Mouse (Mus musculus): ENCODE data around the gene Uqcr11. TPM values are rescaled to one million over a fixed set of nuclear protein-coding genes. Genes with fewer than 3 reads are reported as not detected.
A peak's percentile ranks its signal among the peaks of the same experiment; 100 is the strongest.

Gene Uqcr11
- total and polyA plus RNA-seq, 2 experiments from 2014 or later: 391 to 981 TPM

GRCm38 (mm10) chr10:80400704-80401161 is 5.9 kb downstream of the Uqcr11 start:
- Histone ChIP-seq H3K27ac (peak overlapping the region; percentile 99), H3K4me3 (ENCODE audit: low read length) (no peak overlapping the region), H3K4me2 (ENCODE audit: low read depth, low read length) (0 out of 2 replicates have a peak overlapping the region, but pooled peaks have one; percentile 66), H3K9ac (replicated peaks; ENCODE audit: low read length) (no peak overlapping the region), H3K36me3 (ENCODE audit: insufficient read depth, low read length) (peaks cover 6% of the 10 kb centered on the region; the same call in 1 of the 2 replicates), H3K9me3 (ENCODE audit: low read length) (no peaks in the 10 kb centered on the region), H3K27me3 (ENCODE audit: insufficient read depth, low read length) (no peaks in the 10 kb centered on the region), H3K4me1 (ENCODE audit: insufficient read depth, low read length) (peaks cover 18% of the 10 kb centered on the region)
- no peak for DNase-seq (ENCODE audit: low spot score)
- 80% methylated on average over 4 of the region's 4 CpGs for WGBS
- no peak for ATAC-seq
- TF ChIP-seq CTCF (IDR thresholded peaks at IDR 0.05; ENCODE audit: low read depth): no peak

GRCm38 (mm10) chr10:80399973-80400703 is 6.5 kb downstream of the Uqcr11 start:
- Histone ChIP-seq H3K4me1 (ENCODE audit: insufficient read depth, low read length) (0 out of 2 replicates have a peak, but pooled peaks cover 13% of the 10 kb centered on the region), H3K27me3 (ENCODE audit: insufficient read depth, low read length) (no peaks in the 10 kb centered on the region), H3K4me2 (ENCODE audit: low read depth, low read length) (peak overlapping the region; percentile 66), H3K9ac (replicated peaks; ENCODE audit: low read length) (peak overlapping the region; percentile 42), H3K36me3 (ENCODE audit: insufficient read depth, low read length) (peaks cover 9% of the 10 kb centered on the region; the same call in 1 of the 2 replicates), H3K27ac (peak overlapping the region; percentile 99), H3K9me3 (ENCODE audit: low read length) (no peaks in the 10 kb centered on the region), H3K4me3 (ENCODE audit: low read length) (peak overlapping the region; percentile 65)
- DNase-seq (ENCODE audit: low spot score): no peak
- 11% methylated on average over 17 of the region's 17 CpGs for WGBS
- no peak for TF ChIP-seq CTCF (IDR thresholded peaks at IDR 0.05; ENCODE audit: low read depth)
- ATAC-seq: no peak

- Histone ChIP-seq H3K9ac (replicated peaks; ENCODE audit: low read length) (peak within 1 kb of the TSS; percentile 87), H3K4me3 (ENCODE audit: low read length) (peak within 1 kb of the TSS; percentile 65), H3K36me3 (ENCODE audit: insufficient read depth, low read length) (peaks cover 15% of the 10 kb centered on the region; the same call in 1 of the 2 replicates), H3K27me3 (ENCODE audit: insufficient read depth, low read length) (no peaks in the 10 kb centered on the region), H3K4me1 (ENCODE audit: insufficient read depth, low read length) (0 out of 2 replicates have a peak, but pooled peaks cover 13% of the 10 kb centered on the region), H3K27ac (peak within 1 kb of the TSS; percentile 99), H3K4me2 (ENCODE audit: low read depth, low read length) (peak within 1 kb of the TSS; percentile 78), H3K9me3 (ENCODE audit: low read length) (no peaks in the 10 kb centered on the region)
- ATAC-seq (peak; percentile 97), DNase-seq (ENCODE audit: low spot score) (peak; percentile 100)
- no peak for TF ChIP-seq CTCF (IDR thresholded peaks at IDR 0.05; ENCODE audit: low read depth)
- 2% methylated on average over 70 of the region's 82 CpGs for WGBS
Observed at GRCm38 (mm10) chr10:80399191-80399972, 7.2 kb downstream of the Uqcr11 start, which contains the start of gene Mbd3. Gene Mbd3 (minus strand): TSS chr10:80399550.

GRCm38 (mm10) chr10:80398719-80399190 is 7.9 kb downstream of the Uqcr11 start:
- H3K4me3 ChIP-seq (ENCODE audit: low read length): peak overlapping the region; percentile 65
- H3K9me3 ChIP-seq (ENCODE audit: low read length): no peaks in the 10 kb centered on the region
- DNase-seq (ENCODE audit: low spot score) (peak; percentile 100), ATAC-seq (peak; percentile 83)
- WGBS: 1% methylated on average over 57 of the region's 59 CpGs
- H3K27ac ChIP-seq: peak overlapping the region; percentile 99
- peak overlapping the region; percentile 78 for H3K4me2 ChIP-seq (ENCODE audit: low read depth, low read length)
- peak overlapping the region; percentile 87 for H3K9ac ChIP-seq (replicated peaks; ENCODE audit: low read length)
- no peaks in the 10 kb centered on the region for H3K27me3 ChIP-seq (ENCODE audit: insufficient read depth, low read length)
- peak; percentile 28; the same call in 1 of the 2 replicates for TF ChIP-seq CTCF (IDR thresholded peaks at IDR 0.05; ENCODE audit: low read depth)
- H3K36me3 ChIP-seq (ENCODE audit: insufficient read depth, low read length): peaks cover 20% of the 10 kb centered on the region; the same call in 1 of the 2 replicates
- 0 out of 2 replicates have a peak, but pooled peaks cover 13% of the 10 kb centered on the region for H3K4me1 ChIP-seq (ENCODE audit: insufficient read depth, low read length)

GRCm38 (mm10) chr10:80398174-80398535 is 8.5 kb downstream of the Uqcr11 start:
- WGBS: 0% methylated on average over 1 of the region's 1 CpGs
- H3K4me2 ChIP-seq (ENCODE audit: low read depth, low read length): peak overlapping the region; percentile 78
- H3K36me3 ChIP-seq (ENCODE audit: insufficient read depth, low read length): peaks cover 26% of the 10 kb centered on the region; the same call in 1 of the 2 replicates
- ATAC-seq (no peak), DNase-seq (ENCODE audit: low spot score) (no peak)
- no peaks in the 10 kb centered on the region for H3K9me3 ChIP-seq (ENCODE audit: low read length)
- no peaks in the 10 kb centered on the region for H3K27me3 ChIP-seq (ENCODE audit: insufficient read depth, low read length)
- TF ChIP-seq CTCF (IDR thresholded peaks at IDR 0.05; ENCODE audit: low read depth): no peak
- 0 out of 2 replicates have a peak, but pooled peaks cover 13% of the 10 kb centered on the region for H3K4me1 ChIP-seq (ENCODE audit: insufficient read depth, low read length)
- peak overlapping the region; percentile 99 for H3K27ac ChIP-seq
- H3K4me3 ChIP-seq (ENCODE audit: low read length): peak overlapping the region; percentile 65
- peak overlapping the region; percentile 87 for H3K9ac ChIP-seq (replicated peaks; ENCODE audit: low read length)

- H3K4me2 ChIP-seq (ENCODE audit: low read depth, low read length): peak overlapping the region; percentile 78
- H3K27me3 ChIP-seq (ENCODE audit: insufficient read depth, low read length): no peaks in the 10 kb centered on the region
- H3K9ac ChIP-seq (replicated peaks; ENCODE audit: low read length): peak overlapping the region; percentile 87; the same call in 1 of the 2 replicates
- no peaks in the 10 kb centered on the region for H3K9me3 ChIP-seq (ENCODE audit: low read length)
- peak overlapping the region; percentile 99 for H3K27ac ChIP-seq
- no peak for TF ChIP-seq CTCF (IDR thresholded peaks at IDR 0.05; ENCODE audit: low read depth)
- H3K4me1 ChIP-seq (ENCODE audit: insufficient read depth, low read length): 0 out of 2 replicates have a peak, but pooled peaks cover 13% of the 10 kb centered on the region
- H3K36me3 ChIP-seq (ENCODE audit: insufficient read depth, low read length): peaks cover 29% of the 10 kb centered on the region; the same call in 1 of the 2 replicates
- H3K4me3 ChIP-seq (ENCODE audit: low read length): peak overlapping the region; percentile 65
- DNase-seq (ENCODE audit: low spot score) (no peak), ATAC-seq (no peak)
- 32% methylated on average over 8 of the region's 8 CpGs for WGBS
Observed at GRCm38 (mm10) chr10:80397524-80398173, 9.0 kb downstream of the Uqcr11 start.

All from hindbrain, postnatal 0 days (tissue).